Mouse (Mus musculus): ENCODE data around the gene Kifap3. TPM values are rescaled to one million over a fixed set of nuclear protein-coding genes. Genes with fewer than 3 reads are reported as not detected.

Gene Kifap3
- total RNA-seq, 2 experiments from 2014 or later: 16.8 to 21.9 TPM

Other genes with a start within 250 kb of the Kifap3 start
- gene Mettl11b, start 54.4 kb upstream of the Kifap3 start, total RNA-seq (2021): under 1 TPM in 1 of 2 experiments, not detected in 1; 0.85 TPM
- gene Scyl3, start 149.5 kb downstream of the Kifap3 start, total RNA-seq (2021): 10 to 100 TPM; 17.4 to 18.7 TPM
- gene BC055324, start 215.2 kb downstream of the Kifap3 start, total RNA-seq (2021): 1 to 10 TPM; 3.2 to 4.0 TPM
- 1 to 10 TPM; 3.2 to 4.5 TPM for gene Mettl18, start 215.3 kb downstream of the Kifap3 start, total RNA-seq (2021)

All from adrenal gland, postnatal 10 days (tissue).